Mouse (Mus musculus): Measurements from ENCODE around the gene Lix1l.
A peak's percentile ranks its signal among the peaks of the same experiment; 100 is the strongest.

Lix1l gene

GRCm38 (mm10) chr3:96600639-96601250 lies at the start of gene Lix1l:
TSS of gene Lix1l (plus strand) at chr3:96601149.
- peak; percentile 95 for DNase-seq

DNA sequence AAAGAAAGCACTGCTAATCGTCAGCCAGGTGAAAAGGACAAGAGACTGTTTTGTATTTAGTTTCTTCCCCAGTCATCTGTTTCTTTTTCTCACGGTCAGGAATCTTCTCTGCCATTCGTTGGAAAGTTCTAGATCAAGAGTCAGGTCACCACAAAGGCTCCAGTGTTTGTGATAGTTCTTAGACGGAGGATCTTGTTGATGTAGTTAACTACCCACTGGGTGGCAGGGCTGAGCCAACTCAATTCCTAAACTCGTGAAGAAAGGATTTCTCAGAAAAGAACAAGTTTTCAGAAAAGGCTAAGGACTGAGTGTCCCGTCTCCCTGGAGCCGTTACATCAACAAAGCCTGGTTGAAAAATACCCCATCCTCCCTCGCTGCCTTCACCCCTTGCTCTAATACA lies 49.7 kb upstream of the Lix1l start:
- DNase-seq, result peak; percentile 84

- DNase-seq, result no peak
These were observed 49.1 kb upstream of the Lix1l start for GRCm38 (mm10) chr3:96551890-96552289.

GRCm38 (mm10) chr3:96553601-96554000 lies 47.3 kb upstream of the Lix1l start:
- DNase-seq, result no peak

DNA sequence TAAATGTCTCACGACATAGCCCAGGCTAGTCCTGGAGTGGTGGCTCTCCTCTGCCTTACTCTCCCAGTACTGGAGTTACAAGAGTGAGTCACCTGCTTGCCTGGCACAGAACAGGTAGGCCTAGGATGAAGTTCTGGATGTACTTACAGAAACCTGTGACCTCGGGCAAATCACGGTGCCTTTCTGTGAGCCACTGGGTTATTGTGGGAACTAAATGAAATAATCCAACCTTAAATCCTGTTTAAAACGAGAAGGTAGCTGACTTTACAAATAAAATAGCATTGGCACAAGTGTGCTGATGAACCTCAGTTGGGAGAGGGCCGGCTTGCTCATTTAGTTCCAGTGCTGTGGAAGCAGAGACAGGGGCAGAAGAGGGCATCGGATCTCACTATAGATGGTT lies 46.7 kb upstream of the Lix1l start:
- no peak for DNase-seq

DNA sequence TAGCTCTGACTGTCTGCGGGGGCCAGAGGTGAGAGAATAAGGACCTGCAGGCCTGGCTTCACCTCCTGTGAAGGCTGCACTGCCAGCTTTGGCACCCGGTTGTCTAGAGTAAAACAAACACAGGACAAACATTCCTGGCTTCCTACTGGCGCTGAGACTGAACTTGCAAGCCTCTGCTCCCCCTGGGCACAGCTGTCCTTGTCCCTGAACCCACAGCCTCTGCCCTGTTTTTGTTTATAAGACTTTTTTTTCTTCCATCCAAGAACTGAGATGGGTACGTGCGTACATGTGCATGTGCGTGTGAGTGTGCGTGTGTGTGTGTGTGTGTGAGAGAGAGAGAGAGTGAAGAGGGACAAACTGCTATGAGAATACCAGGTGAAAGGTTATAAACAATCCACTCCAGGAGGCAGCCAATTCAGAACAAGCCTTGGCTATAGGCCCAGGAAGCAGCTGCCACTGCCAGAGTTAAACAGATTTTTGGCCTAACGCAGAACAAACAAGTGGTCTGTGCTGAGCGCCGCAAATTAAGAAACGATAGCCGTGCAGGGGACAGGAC lies 45.8 kb upstream of the Lix1l start:
- peak; percentile 91 for DNase-seq

DNA sequence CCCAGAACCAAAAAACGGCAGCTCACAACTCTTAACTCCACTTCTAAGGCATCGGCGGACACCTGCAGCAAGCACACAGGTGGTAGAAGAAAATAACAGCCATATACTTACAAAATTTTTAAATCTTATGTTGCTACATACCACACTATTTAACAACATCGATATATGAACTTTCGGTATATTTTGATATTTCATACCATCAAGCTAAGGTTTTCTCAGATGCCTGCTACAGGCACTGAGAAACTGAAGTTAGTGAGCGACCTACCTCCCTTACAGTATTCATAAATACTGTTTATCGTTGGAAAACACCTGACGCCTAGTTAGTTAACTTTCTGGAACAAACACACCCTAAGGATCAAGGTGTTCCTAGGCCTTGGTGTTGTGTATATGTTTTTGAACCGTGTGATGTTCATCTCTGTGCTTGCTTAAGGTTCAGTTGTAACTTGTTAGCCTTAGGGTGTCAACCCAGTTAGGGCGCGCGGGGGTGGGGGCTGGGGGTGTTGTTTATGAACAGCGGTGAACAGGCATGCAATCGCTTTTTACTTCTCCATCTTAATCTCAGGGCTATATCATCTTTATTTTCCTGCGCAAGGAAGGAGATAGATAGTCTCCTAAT lies 44.8 kb upstream of the Lix1l start:
- no peak for DNase-seq

GRCm38 (mm10) chr3:96556651-96557635 lies 44.0 kb upstream of the Lix1l start:
- DNase-seq, result no peak

DNA sequence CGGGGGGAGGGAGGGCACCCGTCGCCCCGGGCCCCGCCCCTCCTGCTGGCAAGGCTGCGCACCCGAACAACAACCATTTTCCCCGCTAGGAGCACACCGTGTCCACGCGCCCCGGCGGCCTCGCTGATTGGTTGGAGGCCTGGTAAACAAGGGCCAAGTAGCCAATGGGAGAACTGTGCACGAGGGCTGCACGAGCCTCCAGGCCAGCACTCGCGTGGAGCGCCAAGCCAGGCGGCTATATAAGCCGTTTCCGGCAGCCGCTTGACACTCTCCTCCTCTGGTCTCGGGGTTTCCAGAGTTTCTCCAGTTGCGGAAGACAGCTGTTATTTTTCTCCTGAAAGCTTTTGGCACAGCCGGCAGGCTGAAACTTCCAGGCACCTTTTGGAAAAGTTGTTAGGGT lies 43.3 kb upstream of the Lix1l start, which contains the start of gene Txnip:
Gene Txnip (plus strand): TSS at position 264 of the 400 bp plus-strand sequence.
- DNase-seq, result peak; percentile 100

DNA sequence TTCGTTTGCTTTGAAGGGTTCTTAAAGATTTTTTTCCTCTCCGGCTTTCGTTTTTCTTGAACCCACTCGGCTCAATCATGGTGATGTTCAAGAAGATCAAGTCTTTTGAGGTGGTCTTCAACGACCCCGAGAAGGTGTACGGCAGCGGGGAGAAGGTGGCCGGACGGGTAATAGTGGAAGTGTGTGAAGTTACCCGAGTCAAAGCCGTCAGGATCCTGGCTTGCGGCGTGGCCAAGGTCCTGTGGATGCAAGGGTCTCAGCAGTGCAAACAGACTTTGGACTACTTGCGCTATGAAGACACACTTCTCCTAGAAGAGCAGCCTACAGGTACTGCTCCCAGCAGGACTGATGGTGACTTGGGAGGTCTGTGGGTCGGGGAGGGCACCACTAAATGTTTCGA lies 42.8 kb upstream of the Lix1l start:
- peak; percentile 56 for DNase-seq

GRCm38 (mm10) chr3:96558668-96559196 lies 42.2 kb upstream of the Lix1l start:
- no peak for DNase-seq

DNA sequence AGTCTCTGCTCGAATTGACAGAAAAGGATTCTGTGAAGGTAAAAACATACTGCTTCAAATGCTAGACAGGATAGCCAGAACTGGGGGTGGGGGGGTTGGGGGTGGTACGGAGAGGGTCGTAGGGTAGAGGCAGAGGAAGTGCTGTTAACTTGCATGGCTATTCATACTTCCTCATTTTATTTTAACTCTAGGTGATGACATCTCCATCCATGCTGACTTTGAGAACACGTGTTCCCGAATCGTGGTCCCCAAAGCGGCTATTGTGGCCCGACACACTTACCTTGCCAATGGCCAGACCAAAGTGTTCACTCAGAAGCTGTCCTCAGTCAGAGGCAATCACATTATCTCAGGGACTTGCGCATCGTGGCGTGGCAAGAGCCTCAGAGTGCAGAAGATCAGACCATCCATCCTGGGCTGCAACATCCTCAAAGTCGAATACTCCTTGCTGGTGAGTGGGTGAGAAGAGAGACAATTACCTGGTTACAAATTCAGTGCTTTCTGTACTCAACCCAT lies 41.5 kb upstream of the Lix1l start:
- DNase-seq, result no peak

GRCm38 (mm10) chr3:96559911-96560850 lies 40.8 kb upstream of the Lix1l start:
- no peak for DNase-seq

DNA sequence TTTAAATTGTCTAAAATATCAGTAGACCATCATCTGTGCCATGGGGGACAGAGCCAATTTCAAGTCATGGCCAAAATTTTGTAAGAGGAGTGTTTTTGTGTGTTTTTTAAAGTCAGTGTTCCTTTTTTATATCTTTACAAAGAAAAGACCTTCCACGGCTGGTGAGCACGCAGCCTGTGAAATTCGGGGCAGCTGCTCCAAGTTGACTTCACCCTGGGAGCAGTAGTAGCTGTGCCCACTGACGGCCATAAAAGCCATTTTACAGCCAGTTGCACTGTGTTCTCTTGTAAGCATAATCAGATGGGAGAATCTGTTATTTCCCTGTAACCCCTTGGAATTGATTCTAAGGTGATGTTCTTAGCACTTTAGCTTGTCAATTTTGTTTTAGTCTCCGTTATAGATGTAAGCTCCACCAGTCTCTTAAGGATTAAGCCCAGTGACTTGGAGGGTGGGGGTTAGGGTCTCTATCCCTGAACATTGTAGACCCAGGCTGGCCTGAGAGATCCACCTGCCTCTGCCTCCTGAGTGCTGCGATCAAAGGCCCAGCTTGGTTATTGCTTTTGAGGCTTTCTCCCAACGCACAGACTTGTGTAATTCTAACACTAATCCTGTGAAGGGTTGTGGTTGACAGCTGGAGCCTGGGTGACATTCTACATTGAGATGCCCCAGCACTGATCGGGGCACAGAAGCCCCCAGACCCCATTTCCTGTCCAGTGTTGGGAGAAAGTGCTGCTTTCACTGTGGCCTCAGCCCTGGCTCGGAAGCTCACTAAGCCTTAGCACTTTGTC lies 39.9 kb upstream of the Lix1l start:
- DNase-seq, result no peak

GRCm38 (mm10) chr3:96561946-96562681 lies 38.8 kb upstream of the Lix1l start:
- DNase-seq, result peak; percentile 58

DNA sequence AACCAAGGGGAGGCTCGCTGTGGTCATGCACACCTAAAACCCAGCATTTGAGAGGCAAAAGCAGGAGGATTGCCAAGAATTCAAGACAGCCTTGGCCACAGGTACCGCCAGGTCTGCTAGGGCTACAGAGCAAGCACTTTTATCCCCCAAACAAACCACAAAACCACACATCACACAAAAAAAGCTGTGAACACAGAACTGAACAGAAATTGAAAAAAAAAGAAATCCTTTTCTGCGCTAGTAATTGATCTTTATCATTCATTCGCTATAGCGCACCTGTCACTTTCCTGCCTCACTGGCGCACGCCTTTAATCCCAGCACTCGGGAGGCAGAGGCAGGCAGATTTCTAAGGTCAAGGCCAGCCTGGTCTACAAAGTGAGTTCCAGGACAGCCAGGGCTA lies 37.7 kb upstream of the Lix1l start:
- DNase-seq, result no peak

DNA sequence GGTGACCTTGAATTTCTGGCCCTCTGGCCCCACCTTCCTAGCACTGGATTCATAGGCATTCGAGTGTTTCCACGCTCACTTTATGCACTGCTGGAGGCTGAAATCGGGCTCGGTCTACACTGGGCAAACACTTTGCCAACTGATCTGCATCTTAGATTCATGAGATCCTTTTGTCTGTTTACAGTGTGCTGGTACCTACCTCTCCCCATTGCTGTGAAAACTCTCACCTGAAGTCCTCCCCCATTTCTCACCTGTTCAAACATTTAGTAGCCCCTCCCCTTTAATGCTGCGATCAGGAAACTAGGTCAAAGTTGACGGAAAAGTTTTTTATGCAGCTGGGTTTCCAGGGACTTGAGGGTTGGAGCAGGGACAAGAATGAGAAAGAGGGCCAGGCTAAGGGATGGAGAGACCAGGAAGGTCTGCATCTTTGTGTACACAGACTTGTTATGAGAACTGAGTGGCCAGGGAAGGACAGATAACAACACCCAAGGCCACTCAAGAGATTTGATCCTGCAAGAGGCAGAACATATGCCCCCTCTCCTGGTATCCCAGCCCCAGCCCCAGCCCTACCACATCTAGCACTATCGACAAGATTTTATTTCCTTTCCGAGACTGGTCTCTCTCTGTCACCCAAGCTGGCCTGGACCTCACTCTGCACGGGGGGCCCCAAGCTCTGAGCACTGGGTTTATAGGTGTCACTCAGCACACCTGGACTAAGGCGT lies 36.9 kb upstream of the Lix1l start:
- DNase-seq, result peak; percentile 65

DNA sequence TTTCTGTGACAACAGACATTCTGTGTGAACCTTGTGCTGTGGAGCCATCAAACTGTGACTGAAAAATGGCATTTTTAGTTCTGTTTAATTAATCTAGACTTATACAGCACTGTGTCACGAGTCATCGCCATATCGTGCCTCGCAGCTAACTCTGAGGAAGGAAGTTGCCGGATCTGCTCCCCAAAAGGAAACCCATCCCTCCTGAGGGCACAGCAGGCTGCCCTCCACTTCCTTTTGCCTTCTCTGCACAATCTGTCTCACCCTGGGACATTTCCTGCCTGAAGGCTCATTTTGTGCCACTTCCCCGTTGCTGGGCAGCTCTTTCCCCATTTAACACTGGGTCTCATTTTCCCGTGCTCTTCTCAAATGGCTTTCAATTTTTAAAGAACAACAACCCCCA lies 36.3 kb upstream of the Lix1l start:
- peak; percentile 72 for DNase-seq

DNA sequence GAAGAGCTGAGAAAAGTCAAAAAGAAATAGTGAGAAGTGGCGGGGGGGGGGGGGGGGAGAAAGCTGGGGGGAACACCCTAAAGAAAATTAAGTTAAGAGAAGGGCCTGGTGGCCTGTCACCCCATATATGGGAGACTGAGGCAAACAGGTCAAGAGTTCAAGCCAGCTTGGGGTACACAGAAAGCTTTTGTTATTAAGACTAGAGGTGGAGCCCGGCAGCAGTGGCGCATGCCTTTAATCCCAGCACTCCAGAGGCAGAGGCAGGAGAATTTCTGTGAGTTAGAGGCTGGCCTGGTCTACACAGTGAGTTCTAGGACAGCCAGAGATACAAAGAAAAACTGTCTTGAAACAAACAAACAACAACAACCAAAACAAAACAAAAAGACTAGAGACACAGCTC lies 35.8 kb upstream of the Lix1l start:
- DNase-seq, result no peak

Data from kidney, postnatal 14 days (tissue).